Mouse (Mus musculus) MEL (cell line): ENCODE measurements around the gene Hecw2. TPM values are rescaled to one million over a fixed set of nuclear protein-coding genes. Genes with fewer than 3 reads are reported as not detected.

Experiments
- DNase-seq: peaks from one replicate; pipeline ENCODE4 v3.0.0; 2011; ENCODE audit warnings: low read depth, low spot score
- H3K27ac ChIP-seq: 2 replicates; pipeline ENCODE4 v1.5.1; 2012; ENCODE audit warnings: low read depth, mild to moderate bottlenecking, control low read depth, low read length, moderate library complexity; ENCODE audit not compliant: control insufficient read depth
- H3K27me3 ChIP-seq, 2 experiments: fragments of 150-350 bp in 1 of 2; sonication (generic) in 1 of 2; 2 replicates each; pipeline ENCODE4 v1.6.1; 2012; ENCODE audit warnings: low read length in 2 of 2, mild to moderate bottlenecking in 2 of 2, improper control_type of control experiment in 1 of 2, moderate library complexity in 1 of 2; ENCODE audit not compliant: insufficient read depth in 2 of 2, control insufficient read depth in 1 of 2
- H3K36me3 ChIP-seq, 2 experiments: 2 replicates each; pipeline ENCODE4 v1.6.1; 2012 to 2014; ENCODE audit warnings: low read length in 2 of 2, improper control_type of control experiment in 1 of 2, inconsistent platforms in 1 of 2, mild to moderate bottlenecking in 1 of 2; ENCODE audit not compliant: insufficient read depth in 2 of 2, control insufficient read depth in 1 of 2
- H3K4me1 ChIP-seq, 2 experiments: fragments of 150-350 bp in 1 of 2; sonication (generic) in 1 of 2; 2 replicates each; pipeline ENCODE4 v1.6.1; 2012; ENCODE audit warnings: low read length in 2 of 2, improper control_type of control experiment in 1 of 2, mild to moderate bottlenecking in 1 of 2; ENCODE audit not compliant: insufficient read depth in 2 of 2, control insufficient read depth in 1 of 2
- H3K4me3 ChIP-seq, 2 experiments: fragments of 150-350 bp in 1 of 2; sonication (generic) in 1 of 2; 2 replicates each; pipeline ENCODE4 v1.5.1; 2012; ENCODE audit warnings: low read depth in 2 of 2, low read length in 2 of 2, mild to moderate bottlenecking in 2 of 2, moderate library complexity in 2 of 2, control low read depth in 1 of 2, improper control_type of control experiment in 1 of 2; ENCODE audit not compliant: control insufficient read depth in 1 of 2, insufficient read depth in 1 of 2
- H3K79me2 ChIP-seq: 2 replicates; pipeline ENCODE4 v1.6.1; 2012; ENCODE audit warnings: mild to moderate bottlenecking, low read length, moderate library complexity; ENCODE audit not compliant: control insufficient read depth, poor library complexity, insufficient read depth
- H3K9ac ChIP-seq: 2 replicates; pipeline ENCODE4 v1.6.1; 2012; ENCODE audit warnings: low read depth, mild to moderate bottlenecking, control low read depth, low read length, moderate library complexity; ENCODE audit not compliant: control insufficient read depth, poor library complexity, severe bottlenecking
- H3K9me3 ChIP-seq: fragments of 150-350 bp; sonication (generic); replicated peaks from 2 replicates; pipeline ENCODE4 v1.6.1; 2012; ENCODE audit warnings: mild to moderate bottlenecking, low read length, improper control_type of control experiment, moderate library complexity; ENCODE audit not compliant: insufficient read depth
- BHLHE40 ChIP-seq: IDR thresholded peaks from 2 replicates; pipeline ENCODE4 v1.6.1; 2012; ENCODE audit warnings: low read depth, mild to moderate bottlenecking, inconsistent platforms, low read length, improper control_type of control experiment, borderline replicate concordance
- CHD1 ChIP-seq: IDR thresholded peaks from 2 replicates; pipeline ENCODE4 v1.6.1; 2012; ENCODE audit warnings: low read depth, mild to moderate bottlenecking, inconsistent platforms, low read length, improper control_type of control experiment
- CHD2 ChIP-seq: IDR thresholded peaks from 2 replicates; pipeline ENCODE4 v1.6.1; 2011; ENCODE audit warnings: low read length, improper control_type of control experiment
- CTCF ChIP-seq, 3 experiments: IDR thresholded peaks in 2 of 3; conservative IDR thresholded peaks in 1 of 3; 2 replicates each; pipeline ENCODE4 v1.5.1; 2011 to 2012; ENCODE audit warnings: low read length in 3 of 3, low read depth in 2 of 3, mild to moderate bottlenecking in 2 of 3, improper control_type of control experiment in 1 of 3, inconsistent platforms in 1 of 3, mixed read lengths in 1 of 3, moderate library complexity in 1 of 3; ENCODE audit not compliant: control insufficient read depth in 1 of 3, insufficient read depth in 1 of 3, poor library complexity in 1 of 3, severe bottlenecking in 1 of 3
- E2F4 ChIP-seq: IDR thresholded peaks from 2 replicates; pipeline ENCODE4 v1.6.1; 2011; ENCODE audit warnings: low read depth, low read length, improper control_type of control experiment, borderline replicate concordance
- ELF1 ChIP-seq: IDR thresholded peaks from 2 replicates; pipeline ENCODE4 v1.6.1; 2014; ENCODE audit warnings: low read depth, mild to moderate bottlenecking, inconsistent platforms, low read length, improper control_type of control experiment, moderate library complexity
- ETS1 ChIP-seq: IDR thresholded peaks from 2 replicates; pipeline ENCODE4 v1.6.1; 2012; ENCODE audit warnings: low read depth, mild to moderate bottlenecking, inconsistent platforms, low read length, improper control_type of control experiment, moderate library complexity
- GATA1 ChIP-seq: IDR thresholded peaks from 2 replicates; pipeline ENCODE4 v1.6.1; 2011; ENCODE audit warnings: low read depth, low read length, improper control_type of control experiment
- KAT2A ChIP-seq: conservative IDR thresholded peaks from 2 replicates; pipeline ENCODE4 v1.6.1; 2012; ENCODE audit warnings: low read depth, low read length, improper control_type of control experiment, inconsistent platforms
- MAFK ChIP-seq: IDR thresholded peaks from 2 replicates; pipeline ENCODE4 v1.6.1; 2011; ENCODE audit warnings: low read depth, mild to moderate bottlenecking, low read length, improper control_type of control experiment, borderline replicate concordance
- MAZ ChIP-seq: IDR thresholded peaks from 2 replicates; pipeline ENCODE4 v1.6.1; 2012; ENCODE audit warnings: low read depth, mild to moderate bottlenecking, inconsistent platforms, low read length, improper control_type of control experiment
- MEF2A ChIP-seq: IDR thresholded peaks from 2 replicates; pipeline ENCODE4 v1.6.1; 2014; ENCODE audit warnings: low read depth, mild to moderate bottlenecking, inconsistent platforms, low read length, improper control_type of control experiment; ENCODE audit not compliant: poor library complexity, insufficient replicate concordance, severe bottlenecking; ENCODE audit errors: extremely low read depth
- MXI1 ChIP-seq: IDR thresholded peaks from 2 replicates; pipeline ENCODE4 v1.6.1; 2011; ENCODE audit warnings: mild to moderate bottlenecking, low read depth, low read length, improper control_type of control experiment
- MYB ChIP-seq: IDR thresholded peaks from 2 replicates; pipeline ENCODE4 v1.6.1; 2011; ENCODE audit warnings: mild to moderate bottlenecking, low read depth, low read length, improper control_type of control experiment
- MYC ChIP-seq: IDR thresholded peaks from 2 replicates; pipeline ENCODE4 v1.6.1; 2011; ENCODE audit warnings: low read depth, mild to moderate bottlenecking, low read length, improper control_type of control experiment, moderate library complexity
- NRF1 ChIP-seq: IDR thresholded peaks from 2 replicates; pipeline ENCODE4 v1.6.1; 2014; ENCODE audit warnings: low read depth, mild to moderate bottlenecking, inconsistent platforms, low read length, improper control_type of control experiment, moderate library complexity; ENCODE audit not compliant: poor library complexity, insufficient read depth, severe bottlenecking
- POLR2A ChIP-seq, 2 experiments: IDR thresholded peaks; 2 replicates each; pipeline ENCODE4 v1.6.1; 2011 to 2012; ENCODE audit warnings: low read length in 2 of 2, mild to moderate bottlenecking in 2 of 2, control low read depth in 1 of 2, improper control_type of control experiment in 1 of 2, low read depth in 1 of 2, moderate library complexity in 1 of 2; ENCODE audit not compliant: control insufficient read depth in 1 of 2, insufficient read depth in 1 of 2, poor library complexity in 1 of 2
- POLR2AphosphoS2 ChIP-seq: IDR thresholded peaks from 2 replicates; pipeline ENCODE4 v1.6.1; 2011; ENCODE audit warnings: low read length, improper control_type of control experiment
- POLR2AphosphoS5 ChIP-seq: IDR thresholded peaks from 2 replicates; pipeline ENCODE4 v1.6.1; 2012; ENCODE audit warnings: low read depth, borderline replicate concordance, mild to moderate bottlenecking, inconsistent platforms, low read length, moderate library complexity, mixed read lengths
- RAD21 ChIP-seq: IDR thresholded peaks from 2 replicates; pipeline ENCODE4 v1.6.1; 2011; ENCODE audit warnings: mild to moderate bottlenecking, low read depth, low read length, improper control_type of control experiment
- SIN3A ChIP-seq: IDR thresholded peaks from 2 replicates; pipeline ENCODE4 v1.6.1; 2012; ENCODE audit warnings: low read length, improper control_type of control experiment, inconsistent platforms
- TBP ChIP-seq: IDR thresholded peaks from 2 replicates; pipeline ENCODE4 v1.8.0; 2011; ENCODE audit warnings: low read depth, low read length, improper control_type of control experiment
- TCF12 ChIP-seq: IDR thresholded peaks from 2 replicates; pipeline ENCODE4 v1.6.1; 2014; ENCODE audit warnings: low read depth, mild to moderate bottlenecking, inconsistent platforms, low read length, improper control_type of control experiment, moderate library complexity
- USF1 ChIP-seq: IDR thresholded peaks from 2 replicates; pipeline ENCODE4 v1.6.1; 2014; ENCODE audit warnings: low read depth, mild to moderate bottlenecking, inconsistent platforms, low read length, improper control_type of control experiment, moderate library complexity
- USF2 ChIP-seq, 2 experiments: IDR thresholded peaks; 2 replicates each; pipeline ENCODE4 v1.6.1; 2011 to 2012; ENCODE audit warnings: improper control_type of control experiment in 2 of 2, low read length in 2 of 2, borderline replicate concordance in 1 of 2, inconsistent platforms in 1 of 2, low read depth in 1 of 2, mild to moderate bottlenecking in 1 of 2; ENCODE audit not compliant: insufficient read depth in 1 of 2
- ZMIZ1 ChIP-seq: IDR thresholded peaks from 2 replicates; pipeline ENCODE4 v1.6.1; 2012; ENCODE audit warnings: low read depth, mild to moderate bottlenecking, inconsistent platforms, low read length, improper control_type of control experiment, moderate library complexity
- ZNF384 ChIP-seq: IDR thresholded peaks from 2 replicates; pipeline ENCODE4 v1.6.1; 2012; ENCODE audit warnings: low read depth, mild to moderate bottlenecking, inconsistent platforms, low read length, improper control_type of control experiment
- polyA plus RNA-seq, 2 experiments: library from polyadenylated mRNA; stranded (reverse) in 1 of 2; unstranded in 1 of 2; fragments of >175 nt in 1 of 2; fragments of >200 nt in 1 of 2; gene quantifications; 2 replicates each; pipeline versions ENCODE4 v1.2.1 to v1.2.4; 2012; ENCODE audit warnings: low replicate concordance in 2 of 2, low read depth in 1 of 2; ENCODE audit not compliant: insufficient read length in 2 of 2, insufficient read depth in 1 of 2, missing spikeins in 1 of 2
- total RNA-seq: library from RNA; depleted of rRNA; stranded (reverse); fragments of 300-350 nt; gene quantifications from 2 replicates; pipeline ENCODE4 v1.2.3, GENCODE M21; 2012

Gene Hecw2
- total and polyA plus RNA-seq, 3 experiments, result not detected

- TF ChIP-seq POLR2A (IDR thresholded peaks at IDR 0.05; ENCODE audit: control insufficient read depth in 1 of 2, insufficient read depth in 1 of 2, low read depth in 1 of 2, low read length in 2 of 2, poor library complexity in 1 of 2) (no peak), TCF12 (no peak), USF1 (no peak), MXI1 (no peak), MAZ (no peak), GATA1 (no peak), MYC (no peak), POLR2AphosphoS2 (no peak), SIN3A (no peak), USF2 (IDR thresholded peaks at IDR 0.05; ENCODE audit: borderline replicate concordance in 1 of 2, insufficient read depth in 1 of 2, low read depth in 1 of 2, low read length in 2 of 2) (no peak), RAD21 (no peak), ZNF384 (no peak), ELF1 (no peak), CHD1 (no peak), E2F4 (no peak), POLR2AphosphoS5 (no peak), BHLHE40 (no peak), ZMIZ1 (no peak)
- Histone ChIP-seq H3K4me3 (no peak overlapping the region), H3K4me1 (no peaks in the 10 kb centered on the region), H3K9me3 (no peaks in the 10 kb centered on the region), H3K79me2 (no peaks in the 10 kb centered on the region), H3K27me3 (no peaks in the 10 kb centered on the region), H3K27ac (no peak overlapping the region), H3K36me3 (no peaks in the 10 kb centered on the region), H3K9ac (no peak overlapping the region)
- DNase-seq, result no peak
Observed at GRCm38 (mm10) chr1:54009418-54010064, 185.4 kb downstream of the Hecw2 start.

- Histone ChIP-seq H3K4me3 (no peak overlapping the region), H3K79me2 (no peaks in the 10 kb centered on the region), H3K27ac (no peak overlapping the region), H3K4me1 (no peaks in the 10 kb centered on the region), H3K27me3 (no peaks in the 10 kb centered on the region; a peak in 1 of 4 replicates), H3K9me3 (no peaks in the 10 kb centered on the region), H3K9ac (no peak overlapping the region), H3K36me3 (no peaks in the 10 kb centered on the region)
- no peak for DNase-seq
- TF ChIP-seq CHD2 (no peak), MAFK (no peak), KAT2A (no peak), TBP (no peak), E2F4 (no peak), MYB (no peak), POLR2A (IDR thresholded peaks at IDR 0.05; ENCODE audit: control insufficient read depth in 1 of 2, insufficient read depth in 1 of 2, low read depth in 1 of 2, low read length in 2 of 2, poor library complexity in 1 of 2) (no peak), MYC (no peak), ELF1 (no peak), ZMIZ1 (no peak), RAD21 (no peak), MEF2A (no peak), ETS1 (no peak), NRF1 (no peak), USF1 (no peak), CTCF (IDR thresholded peaks at IDR 0.05 in 2 of 3, conservative IDR thresholded peaks at IDR 0.05 in 1 of 3; ENCODE audit: control insufficient read depth in 1 of 3, insufficient read depth in 1 of 3, low read depth in 2 of 3, low read length in 3 of 3, poor library complexity in 1 of 3, severe bottlenecking in 1 of 3) (no peak), POLR2AphosphoS2 (no peak)
Observed at GRCm38 (mm10) chr1:54005860-54006386, 189.0 kb downstream of the Hecw2 start.
